Mouse (Mus musculus) retina, postnatal 1 day (tissue): ENCODE data around the gene Cntrl.
A peak's percentile ranks its signal among the peaks of the same experiment; 100 is the strongest.

ENCODE experiments used
- DNase-seq: peaks from one replicate; pipeline ENCODE4 v3.0.0-alpha.2; 2012

Cntrl gene

DNA sequence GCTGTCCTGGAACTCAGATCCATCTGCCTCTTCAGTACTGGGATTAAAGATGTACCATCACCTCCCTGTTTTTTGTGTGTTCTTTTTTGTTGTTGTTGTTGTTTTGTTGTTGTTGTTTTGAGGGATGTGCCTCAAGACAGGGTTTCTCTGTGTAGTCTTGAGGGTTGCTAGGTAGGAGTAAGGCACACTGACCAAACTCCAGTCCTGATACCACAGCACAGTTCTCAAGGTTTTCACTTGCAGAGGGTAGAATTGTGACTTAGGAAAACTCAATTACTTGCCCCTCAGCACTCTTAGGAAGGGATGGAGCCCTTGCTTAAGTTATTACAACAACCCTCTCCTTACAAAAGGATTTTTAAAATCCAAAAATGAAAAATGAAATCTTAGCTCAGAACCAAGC, 22.2 kb downstream of the Cntrl start:
- no peak for DNase-seq

DNA sequence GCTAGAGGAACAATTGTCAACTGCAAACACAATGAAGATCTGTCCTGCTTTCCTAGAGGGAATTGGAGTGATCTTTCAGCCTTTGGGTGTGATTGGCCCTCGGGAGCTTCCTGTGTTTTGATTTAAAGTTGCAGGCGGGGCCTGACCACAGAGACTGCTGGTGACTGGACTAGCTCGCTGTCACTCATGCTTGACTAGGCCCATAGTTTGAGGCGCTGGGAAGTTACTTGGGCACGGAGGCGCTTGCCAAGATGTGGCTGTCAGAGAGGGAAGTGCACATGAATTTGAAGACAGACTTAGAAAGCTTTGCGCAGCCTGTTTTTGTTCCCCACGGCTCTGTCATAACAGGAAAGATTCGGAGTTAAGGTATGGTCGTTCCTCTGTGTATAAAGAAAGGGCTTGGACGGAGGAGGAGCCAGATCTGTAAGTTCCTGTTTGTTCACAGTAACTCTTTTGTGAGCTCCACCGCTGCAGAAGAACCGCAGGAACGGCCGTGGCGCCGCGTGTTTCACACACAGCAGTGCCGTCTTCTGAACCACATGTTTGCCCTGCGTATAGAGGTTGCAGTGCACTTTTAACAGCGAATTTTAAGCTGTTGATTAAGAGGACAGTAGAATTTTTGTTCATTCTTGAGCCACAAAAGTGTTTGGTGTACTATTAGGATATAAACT, 22.8 kb downstream of the Cntrl start:
- DNase-seq = peak; percentile 98

DNA sequence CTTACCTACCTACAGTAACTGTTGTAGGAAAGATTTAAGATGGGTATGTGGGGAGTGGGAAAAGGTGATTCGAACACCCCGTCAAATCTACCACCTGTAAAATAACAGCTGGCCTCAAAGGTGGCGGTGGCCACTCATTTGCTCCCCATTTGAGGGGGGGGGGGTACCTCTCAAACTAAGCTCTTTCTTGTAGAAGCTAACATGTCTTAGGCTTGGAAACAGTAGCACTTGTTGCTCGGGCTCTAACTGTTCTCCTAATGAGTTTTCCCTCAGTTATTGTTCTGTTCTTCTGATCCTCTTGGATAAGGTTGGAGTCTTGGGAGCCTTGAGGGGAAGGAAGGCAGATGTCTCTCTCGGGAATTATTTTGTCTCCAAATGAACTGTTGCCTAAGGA, 23.4 kb downstream of the Cntrl start:
- peak; percentile 24 for DNase-seq

DNA sequence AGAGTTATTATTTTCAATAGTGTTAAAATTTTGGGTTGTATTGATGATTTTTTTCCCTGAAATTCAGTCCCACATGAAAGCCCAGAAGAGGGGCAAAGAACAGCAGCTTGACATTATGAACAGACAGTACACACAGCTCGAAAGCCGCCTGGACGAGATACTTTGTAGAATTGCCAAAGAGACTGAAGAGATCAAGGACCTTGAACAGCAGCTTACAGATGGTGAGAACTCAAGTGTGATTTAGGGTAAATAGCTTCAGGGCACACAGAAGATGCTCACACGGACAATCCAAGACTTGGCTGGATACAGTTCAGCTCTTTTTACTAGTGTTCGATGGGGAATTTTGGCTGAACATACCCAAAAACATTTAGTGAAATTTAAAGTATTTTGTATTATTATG, 24.6 kb downstream of the Cntrl start:
- no peak for DNase-seq

DNA sequence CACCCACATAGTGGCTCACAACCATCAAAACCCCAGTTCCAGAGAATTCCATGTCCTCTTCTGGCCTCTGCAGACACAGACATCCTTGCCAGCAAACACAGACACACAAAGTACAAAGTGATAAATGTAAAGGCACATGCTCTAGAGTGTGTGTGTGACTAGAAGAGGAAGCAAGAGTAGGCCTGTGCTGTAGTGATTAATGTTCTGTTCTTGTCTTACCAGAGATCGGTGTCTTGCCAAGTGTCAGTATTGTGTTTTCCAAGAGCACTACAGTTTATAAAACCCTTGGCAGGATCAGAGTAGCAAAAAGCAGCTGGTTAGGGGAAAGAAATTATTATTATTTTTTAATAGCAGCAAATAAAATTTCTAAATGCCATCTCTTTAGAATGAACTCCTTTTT, 29.3 kb downstream of the Cntrl start:
- no peak for DNase-seq

DNA sequence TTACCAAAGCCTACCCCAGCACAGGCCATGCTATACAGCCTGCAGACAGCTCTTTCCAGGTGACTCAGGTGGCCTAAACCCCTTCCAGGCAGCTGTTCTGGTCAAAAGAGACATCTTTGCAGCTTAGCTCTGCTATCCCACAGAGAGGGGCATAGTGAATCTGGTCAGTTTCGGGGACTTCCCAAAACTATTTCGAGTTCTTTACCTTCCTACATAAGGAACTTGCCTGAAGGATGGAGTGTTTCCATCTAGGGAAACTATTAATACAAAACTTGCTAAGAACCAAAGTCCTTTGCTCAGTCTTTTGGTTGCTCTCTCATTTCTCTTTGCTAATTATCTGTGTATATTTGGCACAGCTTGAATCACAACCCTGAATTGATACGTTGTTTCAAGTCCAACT, 32.4 kb downstream of the Cntrl start:
- DNase-seq = no peak

DNA sequence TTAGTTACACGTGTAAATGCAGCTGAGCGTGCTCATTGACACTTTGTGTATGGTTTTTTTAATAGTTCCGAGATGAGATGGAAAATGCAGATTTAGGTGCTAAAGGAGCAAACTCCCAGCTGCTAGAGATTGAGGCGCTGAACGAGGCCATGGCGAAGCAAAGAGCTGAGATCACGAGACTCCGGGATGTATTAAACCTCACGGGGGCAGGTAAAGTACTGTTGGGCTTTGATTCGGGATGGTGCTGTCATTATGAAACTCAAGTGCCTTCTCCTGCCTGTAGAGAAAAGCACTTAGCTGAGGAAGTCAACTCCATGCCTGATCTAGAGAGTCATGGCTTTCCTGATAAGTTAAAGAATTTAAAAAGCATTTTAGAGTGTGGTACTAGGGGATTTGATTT, 39.5 kb downstream of the Cntrl start:
- DNase-seq = no peak

DNA sequence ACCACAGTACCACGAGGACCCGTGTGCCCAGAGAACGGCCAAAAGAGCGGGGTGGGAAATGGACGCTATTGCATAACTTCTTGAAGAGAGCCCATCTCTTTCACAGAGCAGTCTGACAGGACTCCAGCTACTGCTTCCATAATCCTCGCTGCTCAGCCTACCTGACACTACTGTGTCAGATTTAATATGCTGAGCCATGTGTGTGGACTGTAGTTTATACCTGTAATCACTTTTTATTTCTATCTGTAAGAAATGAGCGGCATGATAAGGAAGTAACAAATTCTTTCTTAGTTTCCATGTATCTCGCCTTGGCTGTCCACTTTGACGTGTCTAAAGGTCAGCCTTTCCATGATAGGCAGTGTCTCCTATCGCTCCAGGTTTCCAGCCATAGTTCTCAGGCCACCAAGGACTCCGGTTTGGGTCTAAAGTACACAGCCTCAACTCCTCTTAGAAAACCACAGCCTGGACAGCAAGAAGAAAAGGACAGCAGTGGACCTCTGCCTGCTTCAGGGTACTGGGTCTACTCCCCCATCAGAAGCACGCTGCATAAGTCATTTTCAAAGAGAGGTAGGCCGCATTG, 42.1 kb downstream of the Cntrl start:
- DNase-seq = no peak

DNA sequence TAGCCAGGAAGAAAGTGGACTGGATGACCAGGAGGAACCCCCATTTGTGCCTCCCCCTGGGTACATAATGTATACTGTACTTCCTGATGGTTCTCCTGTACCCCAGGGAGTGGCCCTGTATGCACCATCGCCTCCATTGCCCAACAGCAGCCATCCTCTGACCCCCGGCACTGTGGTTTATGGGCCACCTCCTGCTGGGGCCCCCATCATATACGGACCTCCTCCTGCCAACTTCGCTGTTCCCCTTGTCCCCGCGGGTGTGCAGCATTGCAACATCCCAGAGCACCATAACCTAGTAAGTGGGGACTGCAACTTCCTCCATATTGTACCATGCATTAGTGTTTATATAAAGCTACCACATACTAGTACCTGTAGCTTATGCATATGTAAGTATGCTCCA, 43.9 kb downstream of the Cntrl start:
- DNase-seq = no peak

DNA sequence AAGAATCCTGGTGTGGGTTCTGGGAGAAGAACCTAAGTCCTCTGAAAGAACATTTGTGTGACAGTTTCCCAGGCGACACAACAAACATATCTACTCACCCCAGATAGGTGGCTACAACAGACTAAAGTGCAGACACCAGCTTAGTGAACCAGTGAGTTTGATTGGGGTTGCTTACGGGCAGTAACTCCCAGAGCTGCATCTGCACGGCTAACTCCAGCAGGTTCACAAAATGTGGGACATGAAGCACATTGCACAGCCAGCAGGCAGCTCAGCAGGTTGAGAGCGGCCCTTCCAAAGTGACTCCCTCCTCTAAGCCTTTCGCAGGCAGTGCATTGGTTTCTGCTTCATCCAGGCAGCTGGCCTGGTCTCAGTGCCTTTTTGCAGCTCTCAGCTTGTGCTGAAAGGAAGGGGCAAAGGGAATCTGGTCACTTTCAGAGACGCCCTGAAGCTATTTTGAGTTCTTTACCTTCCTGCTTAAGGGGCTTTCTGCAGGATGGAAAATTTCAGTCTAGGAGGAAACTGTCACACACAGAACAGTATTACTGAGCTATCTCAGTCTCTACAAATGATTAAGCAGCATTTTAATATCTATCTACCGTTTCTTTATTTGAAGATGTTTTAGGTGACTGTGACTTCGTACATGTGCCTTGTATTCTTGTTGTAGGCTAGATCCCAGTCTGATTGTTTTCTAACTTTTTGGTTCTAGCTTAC, 44.7 kb downstream of the Cntrl start:
- no peak for DNase-seq

DNA sequence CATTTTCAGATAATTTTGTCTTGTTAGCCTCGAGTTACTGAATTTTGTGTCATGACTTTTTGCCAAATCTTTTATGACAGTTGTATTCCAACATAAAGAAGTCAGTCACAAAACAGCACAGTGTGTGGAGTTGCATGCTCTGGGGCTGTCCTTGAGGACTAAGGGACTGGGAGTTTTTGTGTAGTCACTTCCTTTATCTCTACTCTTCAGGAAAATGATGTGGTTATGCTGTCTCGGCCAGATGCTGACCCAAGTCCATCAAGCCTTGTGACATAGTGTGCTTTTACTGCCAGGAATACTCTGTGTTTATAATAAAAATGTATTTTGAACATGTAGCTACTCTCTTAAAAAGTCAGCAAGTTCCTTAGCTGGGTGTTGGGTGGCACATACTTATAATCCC, 47.7 kb downstream of the Cntrl start:
- DNase-seq = no peak

DNA sequence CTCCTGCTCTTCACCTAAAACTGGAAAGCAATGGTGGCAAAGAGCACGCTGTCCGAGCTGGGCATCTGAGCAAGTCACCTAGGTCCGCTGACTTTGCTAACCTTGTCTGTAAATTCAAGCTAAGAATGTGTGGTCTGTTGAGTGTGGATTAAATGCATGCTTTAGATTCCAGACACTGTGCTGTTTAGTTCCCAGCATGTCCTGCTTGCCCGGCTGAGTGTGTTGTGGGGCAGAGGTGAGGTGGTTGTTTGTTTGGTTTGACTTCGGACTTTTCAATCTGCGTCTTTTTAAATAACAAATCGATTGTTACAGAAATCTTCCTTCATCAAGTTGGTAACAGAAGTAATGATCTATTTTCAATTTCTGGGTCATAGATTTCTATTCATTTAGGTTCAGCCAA, 48.5 kb downstream of the Cntrl start:
- DNase-seq = no peak

DNA sequence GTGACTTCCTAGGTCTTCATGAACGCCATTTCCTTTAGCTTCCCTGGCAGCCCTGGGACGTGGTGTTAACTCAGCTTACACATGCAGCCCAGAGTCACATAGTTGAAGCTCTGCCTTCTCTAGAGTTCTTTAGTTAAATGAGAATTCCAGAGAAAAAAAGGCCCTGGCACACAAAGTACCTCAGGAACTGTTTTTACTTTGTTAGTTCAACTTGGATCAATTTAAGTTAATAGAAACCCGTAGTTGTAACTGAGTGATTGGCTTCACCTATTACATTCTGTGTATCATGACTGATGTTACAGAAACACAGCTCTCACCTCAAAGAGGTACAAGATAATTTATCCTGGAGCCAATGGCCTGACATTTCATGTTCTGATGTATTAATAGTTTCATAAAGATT, 49.1 kb downstream of the Cntrl start:
- no peak for DNase-seq

DNA sequence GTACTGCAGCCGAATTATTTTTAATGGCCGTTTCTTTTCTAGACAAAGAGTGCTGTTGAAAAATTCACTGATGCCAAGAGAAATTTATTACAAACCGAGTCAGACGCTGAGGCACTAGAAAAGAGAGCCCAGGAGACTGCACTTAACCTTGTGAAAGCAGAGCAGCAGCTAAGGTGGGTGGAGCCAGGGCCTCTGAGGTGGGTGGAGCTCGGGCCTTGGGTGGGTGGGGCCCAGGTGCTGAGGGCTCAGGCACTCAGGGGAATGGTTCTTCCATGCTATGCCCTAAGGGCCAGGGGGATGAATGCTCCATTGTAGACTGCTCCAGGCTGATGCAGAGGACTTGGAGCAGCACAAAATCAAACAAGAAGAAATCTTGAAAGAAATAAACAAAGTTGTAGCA, 50.9 kb downstream of the Cntrl start:
- no peak for DNase-seq

DNA sequence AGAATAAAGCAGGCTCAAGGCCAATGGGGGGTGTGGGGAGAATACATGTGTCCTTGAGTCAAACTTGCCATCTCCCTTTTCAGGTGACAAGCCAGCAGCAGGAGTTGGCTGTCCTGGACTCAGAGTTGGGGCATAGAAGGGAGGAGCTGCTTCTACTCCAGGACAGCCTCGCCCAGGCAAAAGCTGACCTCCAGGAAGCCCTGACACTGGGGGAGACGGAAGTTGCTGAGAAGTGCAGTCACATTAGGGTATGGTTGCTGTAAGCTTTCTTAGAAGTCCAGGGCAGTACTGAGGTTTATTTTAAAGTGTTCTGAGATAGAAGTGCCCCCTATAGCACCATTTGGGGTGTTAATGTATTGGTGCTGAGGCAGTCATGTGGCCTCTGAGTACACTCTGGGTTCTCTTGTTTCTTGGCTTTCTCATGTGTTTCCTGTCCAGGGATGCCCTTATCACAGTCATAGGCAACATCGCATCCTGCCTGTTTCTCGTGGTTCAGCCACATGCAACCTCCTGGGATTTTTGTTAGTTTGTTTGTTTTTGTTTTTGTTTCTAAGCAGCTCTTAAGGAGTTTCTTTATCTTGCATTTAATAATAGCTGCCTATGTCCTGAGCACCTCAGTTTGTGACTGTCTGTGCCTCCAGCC, 52.7 kb downstream of the Cntrl start:
- no peak for DNase-seq

DNA sequence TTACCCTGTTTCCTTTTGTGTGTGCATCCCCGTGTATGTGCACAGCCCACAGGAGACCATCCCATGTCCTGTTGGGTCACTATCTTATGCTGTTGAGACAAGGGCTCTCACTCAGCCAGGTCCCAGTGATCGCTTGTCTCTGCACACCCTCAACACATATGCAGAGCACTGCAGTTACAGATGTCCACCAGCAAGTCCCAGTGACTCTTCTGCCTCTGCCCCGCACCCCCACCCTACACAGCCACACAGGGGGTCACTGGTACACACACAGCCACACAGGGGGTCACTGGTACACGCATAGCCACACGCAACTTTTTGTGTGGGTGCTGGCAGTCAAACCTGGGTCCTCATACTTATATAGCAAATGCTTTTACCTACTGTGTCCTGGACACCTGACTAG, 54.1 kb downstream of the Cntrl start:
- no peak for DNase-seq

DNA sequence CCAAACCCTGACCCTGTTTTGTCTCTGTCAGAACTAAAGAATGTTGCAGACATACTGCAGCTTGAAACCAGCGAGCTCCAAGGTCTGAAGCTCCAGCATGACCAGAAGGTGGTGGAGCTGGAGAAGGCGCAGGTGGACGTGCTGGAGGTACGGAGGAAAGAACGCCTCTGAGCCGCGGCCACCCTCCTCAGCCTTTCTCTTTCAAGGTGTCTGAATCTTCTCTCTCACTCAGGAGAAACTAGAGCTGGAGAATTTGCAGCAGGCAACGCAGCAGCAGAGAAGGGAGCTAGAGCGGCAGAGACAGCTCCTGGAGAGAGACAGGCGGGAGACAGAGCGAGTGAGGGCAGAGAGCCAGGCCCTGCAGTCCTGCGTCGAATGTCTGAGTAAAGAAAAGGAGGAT, 56.1 kb downstream of the Cntrl start:
- no peak for DNase-seq

DNA sequence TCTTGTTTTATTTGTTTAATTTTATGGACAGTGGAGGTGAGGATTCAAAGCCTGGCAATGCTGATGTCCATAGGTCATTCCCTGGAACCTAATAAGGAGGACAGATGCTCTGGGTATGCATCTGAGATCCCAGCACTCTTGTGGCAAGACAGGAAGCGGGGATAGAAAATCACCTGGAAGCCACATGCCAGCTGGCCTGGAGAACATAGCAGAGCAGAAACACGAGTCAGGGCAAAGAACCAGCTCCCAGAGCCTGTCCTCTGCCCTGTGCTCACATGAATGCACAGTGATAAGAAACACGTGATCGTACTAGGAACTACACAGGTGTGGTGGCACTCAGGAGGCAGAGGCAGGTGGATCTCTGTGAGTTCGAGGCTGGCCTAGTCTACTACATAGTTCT, 57.5 kb downstream of the Cntrl start:
- no peak for DNase-seq

DNA sequence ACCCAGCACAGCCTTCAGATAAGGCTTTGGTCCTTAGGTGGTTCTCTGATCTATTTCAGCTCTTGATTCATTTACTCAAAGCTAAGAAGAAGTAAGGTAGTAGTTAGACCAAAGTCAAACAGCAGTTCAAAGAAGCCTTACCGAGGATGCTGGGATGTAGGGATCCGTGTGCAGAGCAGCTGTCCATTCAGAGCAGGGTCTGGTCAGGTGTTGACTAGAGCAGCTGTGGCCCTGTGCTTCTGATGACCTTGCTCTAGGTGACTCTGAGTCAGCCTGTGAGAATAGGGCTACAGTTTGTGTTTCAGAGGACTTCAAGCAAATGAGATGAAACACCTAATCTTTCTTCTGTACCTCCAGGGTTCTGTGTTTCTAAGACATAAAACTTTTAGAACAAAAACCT, 60.2 kb downstream of the Cntrl start:
- DNase-seq = no peak

DNA sequence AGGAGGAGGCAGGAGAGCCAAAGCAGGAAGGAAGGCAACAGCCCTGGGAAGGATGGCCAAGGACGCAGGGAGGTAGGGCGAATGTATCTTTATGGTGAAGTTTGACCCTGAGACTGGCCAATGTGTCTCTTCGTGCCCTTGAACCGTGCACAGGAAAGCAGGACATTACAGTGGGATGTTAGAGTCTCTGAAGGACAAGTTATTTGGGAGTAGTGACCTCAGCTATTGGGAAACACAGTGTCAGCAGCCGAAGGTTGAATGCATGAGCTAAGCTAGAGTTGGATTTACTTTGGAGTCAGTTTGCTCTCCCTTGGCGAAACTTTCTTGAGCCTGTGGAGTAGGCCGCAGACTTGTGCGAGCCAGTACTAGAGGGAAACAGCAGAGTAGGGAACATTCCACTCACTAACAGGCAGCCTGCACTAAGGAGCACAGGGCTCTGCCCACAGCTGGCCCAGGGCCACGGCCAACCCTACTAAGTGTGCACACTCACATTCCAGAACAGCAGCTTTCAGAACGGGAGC, 62.1 kb downstream of the Cntrl start:
- DNase-seq = no peak

DNA sequence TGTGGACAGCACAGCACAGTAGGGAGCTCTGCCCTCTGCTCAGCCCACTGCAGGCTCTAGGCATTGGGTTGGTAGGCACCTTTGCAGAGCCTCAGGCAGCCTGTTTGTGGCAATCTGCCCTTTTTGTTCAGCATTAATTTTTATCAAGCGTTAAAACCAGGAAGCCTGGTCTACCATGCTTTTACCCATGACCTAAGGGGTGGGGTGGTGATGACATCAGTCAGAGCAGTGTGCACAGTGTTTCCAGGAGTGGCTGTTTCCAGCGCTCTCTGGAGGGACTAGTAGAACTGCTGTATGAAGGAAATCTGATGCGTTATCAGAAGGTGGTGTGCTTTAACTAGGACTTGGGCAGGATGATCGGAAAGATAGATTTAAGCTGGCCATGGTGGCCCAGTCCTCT, 63.0 kb downstream of the Cntrl start:
- no peak for DNase-seq

DNA sequence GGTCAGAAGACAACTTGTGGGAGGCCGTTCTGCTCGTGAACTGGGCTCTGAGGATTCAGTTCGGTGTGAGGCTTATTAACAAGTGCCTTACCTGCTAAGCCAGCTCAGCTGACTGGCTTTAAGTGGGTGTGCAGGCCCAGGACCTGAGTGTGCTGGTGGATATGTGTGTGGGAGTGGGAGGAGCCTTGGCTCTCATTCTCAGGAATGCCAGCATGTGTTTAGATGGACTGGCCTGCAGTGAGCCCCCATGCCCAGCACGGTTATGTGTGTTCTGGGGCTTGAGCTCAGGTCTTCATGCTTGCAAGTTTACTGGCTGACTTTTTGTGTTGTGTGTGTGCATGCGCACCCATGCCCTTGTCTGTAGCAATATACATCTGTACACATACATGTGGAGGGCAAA, 64.4 kb downstream of the Cntrl start:
- DNase-seq = no peak

DNA sequence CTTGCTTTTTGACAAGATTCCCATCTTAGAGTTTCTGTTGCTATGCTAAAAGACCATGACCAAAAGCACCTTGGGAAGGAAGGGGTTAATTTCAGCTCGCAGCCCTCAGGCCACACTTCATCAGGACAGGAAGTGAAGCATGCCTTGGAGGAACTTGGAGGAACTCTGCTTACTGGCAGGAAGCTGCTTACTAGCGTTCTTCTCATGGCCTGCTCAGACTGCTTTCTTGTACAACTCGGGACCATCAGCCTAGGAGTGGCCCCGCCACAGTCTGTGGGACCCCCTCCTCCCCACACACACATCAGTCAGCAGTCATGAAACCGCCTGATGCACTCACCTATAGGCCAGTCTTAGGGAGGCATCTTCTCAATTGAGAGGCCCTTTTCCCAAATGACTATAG, 64.8 kb downstream of the Cntrl start:
- DNase-seq = no peak
